Mouse (Mus musculus): Measurements from ENCODE around the gene Hist1h4h. TPM values are rescaled to one million over a fixed set of nuclear protein-coding genes. Genes with fewer than 3 reads are reported as not detected.
"Not testable (repeated sequence)": the region's sequence is repeated elsewhere in the genome, so short reads cannot be mapped to it uniquely, and the experiment has no call there.

Gene Hist1h4h
- polyA plus RNA-seq, 1 experiment from 2014 or later = 1.5 TPM

DNA sequence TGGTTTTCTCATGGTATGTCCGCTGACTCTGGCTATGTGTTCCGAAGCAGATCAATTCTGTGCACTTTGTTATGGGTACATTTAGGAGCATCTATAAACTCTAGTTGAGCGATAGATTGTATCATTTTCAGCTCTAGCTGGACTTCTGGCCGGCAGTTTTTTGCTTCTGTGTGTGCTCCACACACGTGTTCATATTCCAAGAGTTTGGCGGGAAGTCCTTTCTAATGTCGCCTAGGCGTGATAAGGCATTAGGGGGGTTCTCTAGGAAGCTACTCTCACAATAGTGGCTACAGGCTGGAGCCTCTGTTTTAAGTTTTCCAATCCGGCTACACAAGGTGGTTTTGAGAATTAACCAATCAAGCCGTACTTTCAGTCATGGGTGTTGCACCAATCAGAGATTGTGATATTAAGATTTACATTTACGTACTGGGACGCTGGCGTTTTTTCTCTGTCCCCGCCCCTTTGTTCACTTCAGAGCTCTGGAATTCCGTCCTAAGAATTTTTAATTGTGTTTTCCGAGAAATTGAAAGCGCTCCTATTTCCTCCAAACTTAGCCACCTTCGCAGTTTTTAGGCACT lies 25.1 kb downstream of the Hist1h4h start:
- Histone ChIP-seq H3K27me3 (ENCODE audit: control insufficient read depth, insufficient read depth, low read depth, low read length) (no peaks in the 10 kb centered on the region), H3K4me1 (ENCODE audit: control insufficient read depth, insufficient read depth, low read length) (peaks cover 18% of the 10 kb centered on the region), H3K36me3 (ENCODE audit: control insufficient read depth, insufficient read depth, low read length) (no peaks in the 10 kb centered on the region), H3K4me2 (ENCODE audit: low read length) (peak overlapping the region; percentile 96), H3K27ac (ENCODE audit: low read length) (peak overlapping the region; percentile 83), H3K4me3 (ENCODE audit: low read depth, low read length) (peak overlapping the region; percentile 46), H3K9ac (ENCODE audit: low read depth, low read length) (peak overlapping the region; percentile 63), H3K9me3 (replicated peaks; ENCODE audit: control insufficient read depth, low read length, poor library complexity, severe bottlenecking) (no peaks in the 10 kb centered on the region)
- peak; percentile 80 for ATAC-seq
- under 1% methylated on average over 18 of the region's 18 CpGs for WGBS

DNA sequence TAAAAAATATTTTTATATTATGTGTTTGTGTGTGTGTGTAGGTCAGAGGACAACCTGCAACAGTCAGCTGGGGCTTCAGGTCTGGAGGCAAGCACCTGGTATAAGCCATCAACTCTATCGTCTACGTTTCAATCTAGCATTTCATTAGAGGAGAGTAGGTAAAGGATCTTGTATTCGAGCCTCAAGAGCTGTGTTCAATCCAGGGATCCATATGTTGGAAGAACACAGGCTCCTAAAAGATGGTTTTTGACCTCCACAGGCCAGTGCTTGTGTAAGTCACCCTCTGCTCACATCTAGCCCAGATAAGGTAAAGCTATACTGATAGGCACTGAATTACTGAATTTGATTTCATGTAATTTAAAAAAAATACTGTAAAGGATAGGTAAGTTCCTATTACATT lies 26.1 kb downstream of the Hist1h4h start:
- WGBS = 68% methylated on average over 3 of the region's 3 CpGs
- ATAC-seq = no peak
- Histone ChIP-seq H3K4me3 (ENCODE audit: low read depth, low read length) (no peak overlapping the region), H3K27me3 (ENCODE audit: control insufficient read depth, insufficient read depth, low read depth, low read length) (no peaks in the 10 kb centered on the region), H3K4me1 (ENCODE audit: control insufficient read depth, insufficient read depth, low read length) (peaks cover 18% of the 10 kb centered on the region), H3K36me3 (ENCODE audit: control insufficient read depth, insufficient read depth, low read length) (no peaks in the 10 kb centered on the region), H3K4me2 (ENCODE audit: low read length) (no peak overlapping the region), H3K27ac (ENCODE audit: low read length) (no peak overlapping the region), H3K9me3 (replicated peaks; ENCODE audit: control insufficient read depth, low read length, poor library complexity, severe bottlenecking) (no peaks in the 10 kb centered on the region), H3K9ac (ENCODE audit: low read depth, low read length) (0 out of 2 replicates have a peak overlapping the region, but pooled peaks have one; percentile 10)

- H3K4me2 ChIP-seq (ENCODE audit: low read length); H3K4me1 ChIP-seq (ENCODE audit: control insufficient read depth, insufficient read depth, low read length); H3K9ac ChIP-seq (ENCODE audit: low read depth, low read length); H3K4me3 ChIP-seq (ENCODE audit: low read depth, low read length); ATAC-seq; H3K36me3 ChIP-seq (ENCODE audit: control insufficient read depth, insufficient read depth, low read length); H3K27ac ChIP-seq (ENCODE audit: low read length); H3K9me3 ChIP-seq (replicated peaks; ENCODE audit: control insufficient read depth, low read length, poor library complexity, severe bottlenecking); H3K27me3 ChIP-seq (ENCODE audit: control insufficient read depth, insufficient read depth, low read depth, low read length): not testable (repeated sequence)
- WGBS = 14% methylated on average over 2 of the region's 2 CpGs
Observed at GRCm38 (mm10) chr13:23560699-23561098, 29.8 kb downstream of the Hist1h4h start.

GRCm38 (mm10) chr13:23561531-23561882 lies 30.7 kb downstream of the Hist1h4h start:
- H3K4me3 ChIP-seq (ENCODE audit: low read depth, low read length) = peak overlapping the region; percentile 47
- peak overlapping the region; percentile 98 for H3K27ac ChIP-seq (ENCODE audit: low read length)
- H3K4me1 ChIP-seq (ENCODE audit: control insufficient read depth, insufficient read depth, low read length); H3K36me3 ChIP-seq (ENCODE audit: control insufficient read depth, insufficient read depth, low read length); H3K9ac ChIP-seq (ENCODE audit: low read depth, low read length); H3K9me3 ChIP-seq (replicated peaks; ENCODE audit: control insufficient read depth, low read length, poor library complexity, severe bottlenecking); H3K27me3 ChIP-seq (ENCODE audit: control insufficient read depth, insufficient read depth, low read depth, low read length); ATAC-seq: not testable (repeated sequence)
- WGBS = 0% methylated on average over 2 of the region's 5 CpGs
- H3K4me2 ChIP-seq (ENCODE audit: low read length) = peak overlapping the region; percentile 85

DNA sequence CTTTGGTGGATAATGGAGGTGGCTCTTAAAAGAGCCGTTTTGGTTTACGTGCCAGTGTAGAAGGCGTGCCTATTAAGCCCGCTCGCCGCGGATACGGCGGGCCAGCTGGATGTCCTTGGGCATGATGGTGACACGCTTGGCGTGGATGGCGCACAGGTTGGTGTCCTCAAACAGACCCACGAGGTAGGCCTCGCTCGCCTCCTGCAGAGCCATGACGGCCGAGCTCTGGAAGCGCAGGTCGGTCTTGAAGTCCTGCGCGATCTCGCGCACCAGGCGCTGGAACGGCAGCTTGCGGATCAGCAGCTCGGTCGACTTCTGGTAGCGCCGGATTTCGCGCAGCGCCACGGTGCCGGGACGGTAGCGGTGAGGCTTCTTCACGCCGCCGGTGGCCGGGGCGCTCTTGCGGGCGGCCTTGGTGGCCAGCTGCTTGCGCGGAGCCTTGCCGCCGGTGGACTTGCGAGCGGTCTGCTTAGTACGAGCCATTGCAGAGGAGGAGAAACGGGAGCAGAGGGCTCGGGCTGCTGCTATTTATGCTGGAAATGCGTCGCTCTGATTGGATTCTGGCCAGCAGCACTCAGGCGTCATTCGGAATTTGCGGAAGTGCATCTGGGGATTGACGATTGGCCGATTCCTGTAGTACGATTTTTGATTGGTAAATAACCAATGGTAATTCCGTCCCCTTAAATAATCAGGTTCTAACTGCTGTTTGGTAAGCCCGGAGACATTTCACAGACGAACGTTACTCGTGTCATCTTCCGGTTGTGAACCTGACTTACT lies 31.2 kb downstream of the Hist1h4h start, which contains the start of gene Hist1h3e:
Hist1h3e (minus strand) TSS at position 487 of the 777 bp plus-strand sequence.
- not testable (repeated sequence) for H3K4me1 ChIP-seq (ENCODE audit: control insufficient read depth, insufficient read depth, low read length); H3K9me3 ChIP-seq (replicated peaks; ENCODE audit: control insufficient read depth, low read length, poor library complexity, severe bottlenecking); H3K27me3 ChIP-seq (ENCODE audit: control insufficient read depth, insufficient read depth, low read depth, low read length); H3K36me3 ChIP-seq (ENCODE audit: control insufficient read depth, insufficient read depth, low read length)
- Histone ChIP-seq H3K4me3 (ENCODE audit: low read depth, low read length) (peak within 1 kb of the TSS; percentile 47), H3K4me2 (ENCODE audit: low read length) (peak within 1 kb of the TSS; percentile 85), H3K27ac (ENCODE audit: low read length) (peak within 1 kb of the TSS; percentile 98), H3K9ac (ENCODE audit: low read depth, low read length) (peak within 1 kb of the TSS; percentile 73)
- WGBS = under 1% methylated on average over 48 of the region's 67 CpGs
- ATAC-seq = peak; percentile 97

DNA sequence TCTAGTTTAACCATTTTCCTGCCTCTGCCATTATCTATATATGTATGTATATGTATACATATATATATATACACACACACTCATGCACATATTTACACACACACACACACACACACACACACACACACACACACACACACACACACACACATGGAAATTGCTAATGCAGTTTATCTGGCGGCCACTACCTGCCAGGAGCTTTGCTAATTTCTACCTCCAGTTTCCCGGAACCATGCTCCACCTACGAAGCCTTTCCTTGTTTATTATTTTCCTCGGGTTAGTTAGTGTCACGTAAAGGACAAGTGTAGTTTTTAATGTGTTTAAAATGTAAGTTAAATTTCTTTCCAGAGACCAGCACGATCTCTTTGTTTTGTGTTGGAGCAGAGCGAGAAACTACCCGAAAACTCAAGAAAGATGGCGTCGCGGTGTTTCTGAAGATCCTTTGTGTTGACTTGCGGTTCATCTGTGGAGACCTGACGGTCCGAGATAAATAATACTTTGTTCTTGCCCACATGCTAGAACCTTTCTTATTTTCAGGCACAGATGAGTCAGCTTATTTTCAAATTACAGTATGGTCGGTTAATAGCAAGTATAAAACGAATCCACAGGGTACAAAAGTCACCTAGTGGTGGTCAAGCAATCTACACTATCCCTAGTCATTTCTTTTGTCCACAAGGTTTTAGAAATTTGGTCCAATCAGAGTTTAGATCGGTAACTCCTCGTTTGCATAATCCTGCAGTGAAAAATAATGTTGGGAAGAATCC lies 32.0 kb downstream of the Hist1h4h start:
- Histone ChIP-seq H3K4me1 (ENCODE audit: control insufficient read depth, insufficient read depth, low read length) (no peaks in the 10 kb centered on the region), H3K27me3 (ENCODE audit: control insufficient read depth, insufficient read depth, low read depth, low read length) (no peaks in the 10 kb centered on the region), H3K9ac (ENCODE audit: low read depth, low read length) (peak overlapping the region; percentile 60), H3K9me3 (replicated peaks; ENCODE audit: control insufficient read depth, low read length, poor library complexity, severe bottlenecking) (no peaks in the 10 kb centered on the region), H3K4me3 (ENCODE audit: low read depth, low read length) (peak overlapping the region; percentile 47), H3K4me2 (ENCODE audit: low read length) (peak overlapping the region; percentile 85), H3K27ac (ENCODE audit: low read length) (peak overlapping the region; percentile 98), H3K36me3 (ENCODE audit: control insufficient read depth, insufficient read depth, low read length) (no peaks in the 10 kb centered on the region)
- WGBS = 3% methylated on average over 18 of the region's 18 CpGs
- ATAC-seq = peak; percentile 57

DNA sequence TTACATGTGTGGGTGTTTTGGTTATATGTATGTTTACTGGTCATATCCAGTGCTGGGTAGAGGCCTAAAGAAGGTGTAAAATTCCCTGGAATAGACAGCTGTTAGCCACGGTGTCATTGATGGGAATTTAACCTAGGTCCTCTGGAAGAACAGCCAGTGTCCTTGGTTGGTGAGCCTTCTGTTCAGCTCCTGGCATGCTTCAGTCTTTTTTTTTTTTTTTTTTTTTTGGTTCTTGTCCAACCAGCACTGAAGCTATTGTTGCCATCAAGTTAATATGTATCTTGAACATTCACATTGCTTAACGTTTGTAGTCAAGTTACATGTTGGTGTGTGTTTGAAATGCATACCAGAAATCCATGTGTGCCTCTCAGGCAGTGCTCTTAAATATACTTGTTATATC lies 33.6 kb downstream of the Hist1h4h start:
- H3K4me3 ChIP-seq (ENCODE audit: low read depth, low read length) = no peak overlapping the region
- no peaks in the 10 kb centered on the region for H3K27me3 ChIP-seq (ENCODE audit: control insufficient read depth, insufficient read depth, low read depth, low read length)
- no peaks in the 10 kb centered on the region for H3K36me3 ChIP-seq (ENCODE audit: control insufficient read depth, insufficient read depth, low read length)
- H3K4me1 ChIP-seq (ENCODE audit: control insufficient read depth, insufficient read depth, low read length) = no peaks in the 10 kb centered on the region
- no peak for ATAC-seq
- no peaks in the 10 kb centered on the region for H3K9me3 ChIP-seq (replicated peaks; ENCODE audit: control insufficient read depth, low read length, poor library complexity, severe bottlenecking)
- 93% methylated on average over 2 of the region's 2 CpGs for WGBS
- no peak overlapping the region for H3K4me2 ChIP-seq (ENCODE audit: low read length)
- H3K9ac ChIP-seq (ENCODE audit: low read depth, low read length) = no peak overlapping the region
- peak overlapping the region; percentile 98; the same call in 1 of the 2 replicates for H3K27ac ChIP-seq (ENCODE audit: low read length)

DNA sequence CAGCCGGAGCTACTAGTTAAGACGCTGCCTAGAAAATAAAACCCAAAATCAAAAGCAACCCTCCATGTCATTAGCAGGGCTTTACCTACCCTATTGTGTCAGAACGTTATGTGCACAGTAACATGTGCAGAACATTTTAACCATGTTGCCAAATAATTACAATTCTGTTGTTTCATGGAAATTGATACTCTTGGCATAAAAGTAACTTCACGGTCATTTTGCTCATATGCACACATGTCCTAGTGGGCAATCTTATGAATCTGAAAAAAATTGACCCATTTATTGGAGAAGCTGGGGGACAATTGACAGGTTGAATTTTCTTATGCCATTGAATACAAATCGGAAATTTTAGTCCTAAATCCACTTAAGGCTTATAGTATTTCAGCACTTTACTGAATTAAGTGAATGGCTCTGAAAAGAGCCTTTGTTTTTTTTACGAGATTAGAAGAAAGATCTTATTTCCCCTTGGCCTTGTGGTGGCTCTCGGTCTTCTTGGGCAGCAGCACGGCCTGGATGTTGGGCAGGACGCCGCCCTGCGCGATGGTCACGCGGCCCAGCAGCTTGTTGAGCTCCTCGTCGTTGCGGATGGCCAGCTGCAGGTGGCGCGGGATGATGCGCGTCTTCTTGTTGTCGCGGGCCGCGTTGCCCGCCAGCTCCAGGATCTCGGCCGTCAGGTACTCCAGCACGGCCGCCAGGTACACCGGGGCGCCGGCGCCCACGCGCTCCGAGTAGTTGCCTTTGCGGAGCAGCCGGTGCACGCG lies 39.6 kb downstream of the Hist1h4h start:
- H3K4me1 ChIP-seq (ENCODE audit: control insufficient read depth, insufficient read depth, low read length) = peaks cover 22% of the 10 kb centered on the region
- under 1% methylated on average over 19 of the region's 41 CpGs for WGBS
- H3K9me3 ChIP-seq (replicated peaks; ENCODE audit: control insufficient read depth, low read length, poor library complexity, severe bottlenecking); H3K27me3 ChIP-seq (ENCODE audit: control insufficient read depth, insufficient read depth, low read depth, low read length); H3K36me3 ChIP-seq (ENCODE audit: control insufficient read depth, insufficient read depth, low read length): not testable (repeated sequence)
- H3K4me2 ChIP-seq (ENCODE audit: low read length) = peak overlapping the region; percentile 59
- peak; percentile 43 for ATAC-seq
- H3K27ac ChIP-seq (ENCODE audit: low read length) = peak overlapping the region; percentile 93
- H3K4me3 ChIP-seq (ENCODE audit: low read depth, low read length) = peak overlapping the region; percentile 43
- peak overlapping the region; percentile 56; the same call in 1 of the 2 replicates for H3K9ac ChIP-seq (ENCODE audit: low read depth, low read length)
